Mouse (Mus musculus) bone marrow macrophage, adult 2 months (primary cell): ENCODE measurements around the gene A730061H03Rik. TPM values are rescaled to one million over a fixed set of nuclear protein-coding genes. Genes with fewer than 3 reads are reported as not detected.
A peak's percentile ranks its signal among the peaks of the same experiment; 100 is the strongest.

ENCODE experiments used
- H3K27ac ChIP-seq: 2 replicates; pipeline ENCODE4 v1.5.1; 2012; ENCODE audit warnings: low read depth, low read length; ENCODE audit not compliant: insufficient read depth
- H3K4me1 ChIP-seq: 2 replicates; pipeline ENCODE4 v1.6.1; 2012; ENCODE audit warnings: low read length; ENCODE audit not compliant: control insufficient read depth, insufficient read depth
- H3K4me3 ChIP-seq: 2 replicates; pipeline ENCODE4 v1.5.1; 2012; ENCODE audit warnings: mild to moderate bottlenecking, low read length, moderate library complexity; ENCODE audit not compliant: insufficient read depth
- CTCF ChIP-seq: IDR thresholded peaks from 2 replicates; pipeline ENCODE4 v1.5.1; 2012; ENCODE audit warnings: low read depth, mild to moderate bottlenecking, low read length, moderate library complexity
- POLR2A ChIP-seq: IDR thresholded peaks from 2 replicates; pipeline ENCODE4 v1.6.1; 2012; ENCODE audit warnings: mild to moderate bottlenecking, low read depth, low read length, borderline replicate concordance
- polyA plus RNA-seq: library from polyadenylated mRNA; stranded (reverse); fragments of >200 nt; gene quantifications from 2 replicates; pipeline ENCODE4 v1.2.4, GENCODE M21; 2012; ENCODE audit not compliant: missing spikeins, insufficient read depth, insufficient read length

A730061H03Rik gene
- polyA plus RNA-seq, 1 experiment, result not detected

- no peaks in the 10 kb centered on the region for H3K4me1 ChIP-seq
- no peak within 1 kb of the TSS for H3K4me3 ChIP-seq
- TF ChIP-seq CTCF (no peak), POLR2A (no peak)
- no peak within 1 kb of the TSS for H3K27ac ChIP-seq
These were observed 35.4 kb downstream of the A730061H03Rik start, which contains the start of gene Nrl for GRCm38 (mm10) chr14:55524785-55525184. Gene Nrl, minus strand, starts transcription at chr14:55524981.

GRCm38 (mm10) chr14:55524062-55524461, 36.1 kb downstream of the A730061H03Rik start:
- no peak overlapping the region for H3K4me3 ChIP-seq
- no peak overlapping the region for H3K27ac ChIP-seq
- TF ChIP-seq CTCF, result no peak
- no peak for TF ChIP-seq POLR2A
- H3K4me1 ChIP-seq, result no peaks in the 10 kb centered on the region

GRCm38 (mm10) chr14:55520451-55521361, 39.5 kb downstream of the A730061H03Rik start:
- no peaks in the 10 kb centered on the region for H3K4me1 ChIP-seq
- H3K4me3 ChIP-seq, result peak overlapping the region; percentile 26
- TF ChIP-seq POLR2A (no peak), CTCF (no peak)
- H3K27ac ChIP-seq, result no peak overlapping the region

GRCm38 (mm10) chr14:55519604-55520003, 40.6 kb downstream of the A730061H03Rik start:
- H3K4me3 ChIP-seq, result no peak overlapping the region
- H3K4me1 ChIP-seq, result no peaks in the 10 kb centered on the region
- TF ChIP-seq CTCF (no peak), POLR2A (no peak)
- H3K27ac ChIP-seq, result no peak overlapping the region

GRCm38 (mm10) chr14:55518897-55519296, 41.3 kb downstream of the A730061H03Rik start:
- H3K4me1 ChIP-seq, result no peaks in the 10 kb centered on the region
- no peak overlapping the region for H3K4me3 ChIP-seq
- no peak for TF ChIP-seq CTCF
- TF ChIP-seq POLR2A, result no peak
- H3K27ac ChIP-seq, result no peak overlapping the region

GRCm38 (mm10) chr14:55515846-55516245, 44.4 kb downstream of the A730061H03Rik start:
- TF ChIP-seq CTCF, result no peak
- TF ChIP-seq POLR2A, result no peak
- no peaks in the 10 kb centered on the region for H3K4me1 ChIP-seq
- H3K4me3 ChIP-seq, result no peak overlapping the region
- no peak overlapping the region for H3K27ac ChIP-seq

- H3K4me1 ChIP-seq, result no peaks in the 10 kb centered on the region
- H3K27ac ChIP-seq, result no peak overlapping the region
- TF ChIP-seq POLR2A (no peak), CTCF (no peak)
- H3K4me3 ChIP-seq, result no peak overlapping the region
These were observed 46.3 kb downstream of the A730061H03Rik start for GRCm38 (mm10) chr14:55513927-55514326.

- Histone ChIP-seq H3K4me3 (no peak overlapping the region), H3K27ac (no peak overlapping the region), H3K4me1 (no peaks in the 10 kb centered on the region)
- no peak for TF ChIP-seq CTCF
- no peak for TF ChIP-seq POLR2A
These were observed 49.2 kb downstream of the A730061H03Rik start for GRCm38 (mm10) chr14:55511037-55511436.

GRCm38 (mm10) chr14:55510125-55510731, 50.0 kb downstream of the A730061H03Rik start, which contains the start of gene Cpne6:
Gene Cpne6, plus strand, starts transcription at chr14:55510445.
- TF ChIP-seq CTCF (no peak), POLR2A (no peak)
- H3K27ac ChIP-seq, result no peak within 1 kb of the TSS
- no peaks in the 10 kb centered on the region for H3K4me1 ChIP-seq
- no peak within 1 kb of the TSS for H3K4me3 ChIP-seq

Other genes starting within 250 kb of the A730061H03Rik start
- 28.3 and 33.4 TPM in 2 replicates for gene Dhrs4, start 81.6 kb downstream of the A730061H03Rik start, polyA plus RNA-seq
- gene Carmil3, start 69.8 kb downstream of the A730061H03Rik start, polyA plus RNA-seq, result 0.43 TPM in 1 of 2 replicates, not detected in the other
- gene Cpne6, start 50.0 kb downstream of the A730061H03Rik start, polyA plus RNA-seq, result not detected in 2 replicates
- not detected in 2 replicates for gene Nrl, start 35.4 kb downstream of the A730061H03Rik start, polyA plus RNA-seq
- gene Pck2, start 20.1 kb downstream of the A730061H03Rik start, polyA plus RNA-seq, result 34.7 and 38.6 TPM in 2 replicates
- 54.5 and 57.0 TPM in 2 replicates for gene Dcaf11, start 400 bp downstream of the A730061H03Rik start, polyA plus RNA-seq
- not detected in 2 replicates for gene Fitm1, start 15.2 kb upstream of the A730061H03Rik start, polyA plus RNA-seq
- gene Psme1, start 17.7 kb upstream of the A730061H03Rik start, polyA plus RNA-seq, result 382 and 397 TPM in 2 replicates
- gene Emc9, start 24.9 kb upstream of the A730061H03Rik start, polyA plus RNA-seq, result 19.3 and 21.9 TPM in 2 replicates
- 219 and 291 TPM in 2 replicates for gene Psme2, start 30.7 kb upstream of the A730061H03Rik start, polyA plus RNA-seq
- gene Rnf31, start 31.3 kb upstream of the A730061H03Rik start, polyA plus RNA-seq, result 38.5 and 45.6 TPM in 2 replicates
- 74.7 and 77.7 TPM in 2 replicates for gene Irf9, start 43.2 kb upstream of the A730061H03Rik start, polyA plus RNA-seq
- 0.25 TPM in 1 of 2 replicates, not detected in the other for gene Rec8, start 57.6 kb upstream of the A730061H03Rik start, polyA plus RNA-seq
- gene Ipo4, start 75.6 kb upstream of the A730061H03Rik start, polyA plus RNA-seq, result 31.4 and 33.3 TPM in 2 replicates
- 0.59 and 3.0 TPM in 2 replicates for gene Gm49378, start 77.5 kb upstream of the A730061H03Rik start, polyA plus RNA-seq
- gene Tm9sf1, start 83.4 kb upstream of the A730061H03Rik start, polyA plus RNA-seq, result 61.9 and 64.9 TPM in 2 replicates
- 1.6 and 1.7 TPM in 2 replicates for gene Tssk4, start 89.8 kb upstream of the A730061H03Rik start, polyA plus RNA-seq
- gene Mdp1, start 100.1 kb upstream of the A730061H03Rik start, polyA plus RNA-seq, result 35.9 and 36.3 TPM in 2 replicates
- 38.8 and 41.2 TPM in 2 replicates for gene Gmpr2, start 111.5 kb upstream of the A730061H03Rik start, polyA plus RNA-seq
- gene Nedd8, start 111.7 kb upstream of the A730061H03Rik start, polyA plus RNA-seq, result 318 and 335 TPM in 2 replicates
- 18.0 and 19.5 TPM in 2 replicates for gene Tinf2, start 121.4 kb upstream of the A730061H03Rik start, polyA plus RNA-seq
- gene Tgm1, start 153.5 kb upstream of the A730061H03Rik start, polyA plus RNA-seq, result 0.59 and 1.1 TPM in 2 replicates
- 28.2 and 29.4 TPM in 2 replicates for gene Rabggta, start 161.9 kb upstream of the A730061H03Rik start, polyA plus RNA-seq
- gene Dhrs1, start 185.3 kb upstream of the A730061H03Rik start, polyA plus RNA-seq, result 117 and 120 TPM in 2 replicates
- gene Nop9, start 185.3 kb upstream of the A730061H03Rik start, polyA plus RNA-seq, result 17.1 and 22.1 TPM in 2 replicates
- 0.67 TPM in 1 of 2 replicates, not detected in the other for gene Cideb, start 198.1 kb upstream of the A730061H03Rik start, polyA plus RNA-seq
- 0.15 and 0.25 TPM in 2 replicates for gene Ltb4r2, start 201.0 kb upstream of the A730061H03Rik start, polyA plus RNA-seq
- gene Ltb4r1, start 205.6 kb upstream of the A730061H03Rik start, polyA plus RNA-seq, result 1.5 and 1.7 TPM in 2 replicates
- not detected in 2 replicates for gene Adcy4, start 223.7 kb upstream of the A730061H03Rik start, polyA plus RNA-seq
- gene Ripk3, start 228.5 kb upstream of the A730061H03Rik start, polyA plus RNA-seq, result 28.4 and 31.8 TPM in 2 replicates